Mouse (Mus musculus): ENCODE data around the gene Fndc5. TPM values are rescaled to one million over a fixed set of nuclear protein-coding genes. Genes with fewer than 3 reads are reported as not detected.

Gene Fndc5
- polyA plus RNA-seq (2015; fragmentation: Nextera tagmentation; extraction: Ambion mirVana) = 17.4 and 22.9 TPM in 2 replicates

DNA sequence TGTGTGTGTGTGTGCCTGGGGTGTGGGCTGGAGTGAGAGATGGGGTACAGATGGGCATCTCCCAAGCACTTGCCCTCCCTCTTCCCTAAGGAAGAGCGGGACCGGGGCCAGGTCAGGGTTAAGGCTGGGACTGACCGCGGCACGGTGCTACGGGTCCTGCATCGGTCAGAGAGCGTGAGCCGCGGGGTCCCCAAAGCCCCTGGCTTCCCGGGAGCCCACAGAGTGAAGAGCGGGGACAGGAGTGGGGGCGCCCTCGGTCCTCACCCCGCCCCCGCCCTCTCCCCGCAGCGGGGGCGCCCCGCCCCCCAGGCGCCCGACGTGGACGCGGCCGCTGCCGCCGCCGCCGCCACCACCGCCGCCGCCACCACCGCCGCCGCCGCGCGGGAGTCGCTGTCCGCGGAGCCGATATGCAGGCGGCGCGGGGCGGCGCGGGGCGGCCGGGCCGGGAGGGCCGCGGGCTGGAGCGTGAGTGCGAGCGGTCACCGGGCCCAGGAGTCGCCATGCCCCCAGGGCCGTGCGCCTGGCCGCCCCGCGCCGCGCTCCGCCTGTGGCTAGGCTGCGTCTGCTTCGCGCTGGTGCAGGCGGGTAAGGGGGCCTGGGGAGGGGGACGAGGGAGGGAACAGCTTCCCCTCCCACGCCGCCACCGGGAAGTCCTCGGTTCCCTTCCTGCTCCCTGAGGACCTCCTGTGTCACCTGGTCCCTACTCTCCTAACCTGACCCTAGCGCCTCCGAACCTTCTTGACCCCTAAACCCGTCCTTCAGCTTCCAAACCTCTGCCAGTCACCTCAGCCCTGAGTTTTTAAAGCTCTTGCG is at the start of gene Fndc5:
Fndc5 (plus strand) TSS at position 421 of the 813 bp plus-strand sequence.
- no peaks in the 10 kb centered on the region for H3K9me3 ChIP-seq
- H3K36me3 ChIP-seq = no peaks in the 10 kb centered on the region
- H3K27ac ChIP-seq = peak within 1 kb of the TSS; percentile 57
- no peak for ATAC-seq (ENCODE audit: insufficient number of reproducible peaks, low FRiP score, low TSS enrichment, low read depth)
- H3K4me2 ChIP-seq = peak within 1 kb of the TSS; percentile 91
- H3K27me3 ChIP-seq = peaks cover 17% of the 10 kb centered on the region; the same call in 1 of the 2 replicates
- H3K4me3 ChIP-seq = peak within 1 kb of the TSS; percentile 58
- peaks cover 25% of the 10 kb centered on the region for H3K4me1 ChIP-seq
- peak within 1 kb of the TSS; percentile 59 for H3K9ac ChIP-seq
- 1% methylated on average over 56 of the region's 80 CpGs for WGBS

DNA sequence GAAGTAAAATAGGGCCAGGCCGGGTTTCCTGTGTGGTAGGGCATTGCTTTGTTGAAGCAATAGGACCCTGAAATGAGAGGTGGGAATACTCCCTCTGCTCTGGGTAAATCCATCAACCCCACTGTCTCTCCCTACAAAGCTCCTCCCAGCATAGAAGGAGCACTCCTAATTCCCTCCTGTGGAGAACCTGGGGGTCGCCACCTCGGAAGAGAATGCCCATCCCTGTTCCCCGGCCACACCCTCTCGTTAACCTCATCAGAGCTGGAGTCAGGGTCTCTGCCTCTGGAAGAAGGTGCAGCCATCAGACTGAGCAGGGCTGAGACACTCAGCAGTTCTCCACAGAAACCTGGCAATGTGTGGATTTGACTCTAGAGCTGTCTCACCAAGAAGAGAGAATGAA is 48.9 kb upstream of the Fndc5 start:
- Histone ChIP-seq H3K9ac (no peak overlapping the region), H3K36me3 (peaks cover 17% of the 10 kb centered on the region), H3K27me3 (no peaks in the 10 kb centered on the region), H3K4me3 (no peak overlapping the region), H3K27ac (no peak overlapping the region), H3K9me3 (no peaks in the 10 kb centered on the region), H3K4me2 (no peak overlapping the region), H3K4me1 (no peaks in the 10 kb centered on the region)
- no peak for ATAC-seq (ENCODE audit: insufficient number of reproducible peaks, low FRiP score, low TSS enrichment, low read depth)
- 41% methylated on average over 5 of the region's 5 CpGs for WGBS

DNA sequence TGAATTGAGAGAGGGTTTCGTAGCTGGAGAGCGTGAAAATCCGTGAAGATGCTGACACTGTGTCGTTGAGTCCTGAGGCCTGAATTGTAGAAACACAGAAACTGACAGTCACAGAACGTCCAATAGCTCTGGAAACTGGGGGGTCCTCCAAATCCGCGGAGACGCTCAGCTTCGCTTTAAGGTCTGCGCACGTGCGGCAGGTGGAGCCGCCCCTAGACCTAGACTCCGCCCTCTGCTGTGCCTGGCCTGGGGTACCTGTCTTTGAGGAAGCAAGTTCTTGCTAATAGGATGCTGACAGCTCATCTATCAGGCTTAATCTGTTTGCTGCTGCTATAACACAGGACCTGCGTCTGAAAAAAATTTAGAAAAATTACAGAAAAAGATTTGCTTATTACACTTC is 41.5 kb upstream of the Fndc5 start:
- Histone ChIP-seq H3K4me1 (no peaks in the 10 kb centered on the region), H3K4me3 (no peak overlapping the region), H3K36me3 (no peaks in the 10 kb centered on the region), H3K27ac (no peak overlapping the region), H3K9me3 (no peaks in the 10 kb centered on the region), H3K4me2 (no peak overlapping the region; the same call in 1 of the 2 replicates), H3K27me3 (peaks cover 5% of the 10 kb centered on the region; the same call in 1 of the 2 replicates), H3K9ac (no peak overlapping the region)
- ATAC-seq (ENCODE audit: insufficient number of reproducible peaks, low FRiP score, low TSS enrichment, low read depth) = no peak
- 23% methylated on average over 15 of the region's 15 CpGs for WGBS

GRCm38 (mm10) chr4:129097006-129097405 is 39.8 kb upstream of the Fndc5 start:
- Histone ChIP-seq H3K9me3 (no peaks in the 10 kb centered on the region), H3K36me3 (no peaks in the 10 kb centered on the region), H3K4me1 (no peaks in the 10 kb centered on the region), H3K4me3 (no peak overlapping the region), H3K4me2 (no peak overlapping the region), H3K27ac (no peak overlapping the region), H3K9ac (no peak overlapping the region), H3K27me3 (peaks cover 5% of the 10 kb centered on the region; the same call in 1 of the 2 replicates)
- 73% methylated on average over 7 of the region's 7 CpGs for WGBS
- no peak for ATAC-seq (ENCODE audit: insufficient number of reproducible peaks, low FRiP score, low TSS enrichment, low read depth)

- Histone ChIP-seq H3K36me3 (no peaks in the 10 kb centered on the region), H3K4me1 (peaks cover 10% of the 10 kb centered on the region), H3K27me3 (peaks cover 37% of the 10 kb centered on the region), H3K9ac (no peak overlapping the region), H3K4me3 (no peak overlapping the region), H3K4me2 (no peak overlapping the region), H3K27ac (no peak overlapping the region), H3K9me3 (no peaks in the 10 kb centered on the region)
- 76% methylated on average over 14 of the region's 14 CpGs for WGBS
- ATAC-seq (ENCODE audit: insufficient number of reproducible peaks, low FRiP score, low TSS enrichment, low read depth) = no peak
Observed at GRCm38 (mm10) chr4:129102133-129102829, 34.5 kb upstream of the Fndc5 start.

DNA sequence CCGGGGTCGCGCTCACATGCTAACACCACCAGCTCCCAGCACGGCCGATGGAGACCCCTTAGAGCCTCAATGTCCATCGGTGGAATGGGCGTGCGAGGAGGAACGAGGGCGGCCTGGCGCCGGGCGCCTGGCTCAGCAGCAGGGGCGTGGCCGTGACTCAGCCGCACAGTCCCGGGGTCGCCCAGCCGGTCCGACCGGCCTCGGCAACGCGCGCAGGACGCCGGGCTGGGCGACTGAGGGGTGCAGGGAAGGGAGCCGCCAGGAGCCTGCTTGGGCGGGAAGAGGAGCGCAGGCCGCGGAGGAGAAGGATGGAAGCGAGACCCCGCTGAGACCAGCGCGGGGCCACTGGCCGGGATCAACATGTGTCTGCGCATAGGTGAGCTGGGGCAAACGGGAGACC is 31.4 kb upstream of the Fndc5 start, which contains the start of gene Tmem54:
Tmem54 (plus strand) TSS at position 193 of the 400 bp plus-strand sequence.
- no peak within 1 kb of the TSS for H3K27ac ChIP-seq
- H3K9me3 ChIP-seq = no peaks in the 10 kb centered on the region
- H3K27me3 ChIP-seq = peaks cover 37% of the 10 kb centered on the region
- H3K4me3 ChIP-seq = peak within 1 kb of the TSS; percentile 33
- no peak for ATAC-seq (ENCODE audit: insufficient number of reproducible peaks, low FRiP score, low TSS enrichment, low read depth)
- H3K9ac ChIP-seq = no peak within 1 kb of the TSS
- H3K4me1 ChIP-seq = peaks cover 13% of the 10 kb centered on the region
- WGBS = 2% methylated on average over 40 of the region's 40 CpGs
- H3K36me3 ChIP-seq = no peaks in the 10 kb centered on the region
- H3K4me2 ChIP-seq = peak within 1 kb of the TSS; percentile 49

- Histone ChIP-seq H3K27me3 (peaks cover 37% of the 10 kb centered on the region), H3K9me3 (no peaks in the 10 kb centered on the region), H3K27ac (no peak overlapping the region), H3K9ac (no peak overlapping the region), H3K4me1 (peaks cover 13% of the 10 kb centered on the region), H3K4me3 (peak overlapping the region; percentile 33), H3K36me3 (no peaks in the 10 kb centered on the region), H3K4me2 (no peak overlapping the region)
- no peak for ATAC-seq (ENCODE audit: insufficient number of reproducible peaks, low FRiP score, low TSS enrichment, low read depth)
- WGBS = 25% methylated on average over 9 of the region's 9 CpGs
Observed at GRCm38 (mm10) chr4:129106073-129106472, 30.7 kb upstream of the Fndc5 start.

- no peaks in the 10 kb centered on the region for H3K9me3 ChIP-seq
- H3K4me2 ChIP-seq = no peak overlapping the region
- no peaks in the 10 kb centered on the region for H3K36me3 ChIP-seq
- no peak overlapping the region for H3K4me3 ChIP-seq
- H3K9ac ChIP-seq = no peak overlapping the region
- ATAC-seq (ENCODE audit: insufficient number of reproducible peaks, low FRiP score, low TSS enrichment, low read depth) = no peak
- H3K27ac ChIP-seq = no peak overlapping the region
- WGBS = 56% methylated on average over 10 of the region's 10 CpGs
- H3K4me1 ChIP-seq = peaks cover 18% of the 10 kb centered on the region
- peaks cover 37% of the 10 kb centered on the region for H3K27me3 ChIP-seq
Observed at GRCm38 (mm10) chr4:129107348-129107899, 29.4 kb upstream of the Fndc5 start.

DNA sequence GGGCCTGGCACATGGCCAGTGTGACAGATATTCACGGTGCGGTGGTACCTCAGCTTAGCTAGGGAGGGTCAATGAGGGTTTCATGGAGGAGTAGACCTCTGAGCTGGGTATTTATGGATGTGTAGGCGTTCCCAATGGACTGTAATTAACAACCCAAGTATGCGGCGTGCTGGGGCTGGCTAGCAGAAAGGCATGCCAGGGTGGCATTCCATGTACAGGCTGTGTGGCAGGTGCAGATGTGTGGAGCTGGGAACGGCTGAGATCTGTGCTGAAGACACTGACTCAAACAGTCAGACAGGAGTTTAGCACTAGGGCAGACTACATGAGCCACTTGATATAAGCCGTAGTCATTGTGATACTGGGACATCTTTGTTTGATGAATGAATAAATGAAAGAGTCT is 28.2 kb upstream of the Fndc5 start:
- H3K4me2 ChIP-seq = no peak overlapping the region
- H3K27me3 ChIP-seq = peaks cover 33% of the 10 kb centered on the region
- ATAC-seq (ENCODE audit: insufficient number of reproducible peaks, low FRiP score, low TSS enrichment, low read depth) = no peak
- H3K9ac ChIP-seq = no peak overlapping the region
- H3K4me1 ChIP-seq = peaks cover 22% of the 10 kb centered on the region
- no peaks in the 10 kb centered on the region for H3K9me3 ChIP-seq
- H3K36me3 ChIP-seq = no peaks in the 10 kb centered on the region
- H3K27ac ChIP-seq = no peak overlapping the region
- H3K4me3 ChIP-seq = no peak overlapping the region
- 71% methylated on average over 7 of the region's 7 CpGs for WGBS

GRCm38 (mm10) chr4:129110804-129111203 is 26.0 kb upstream of the Fndc5 start:
- H3K27ac ChIP-seq = no peak overlapping the region
- H3K9me3 ChIP-seq = no peaks in the 10 kb centered on the region
- no peak overlapping the region for H3K9ac ChIP-seq
- H3K36me3 ChIP-seq = no peaks in the 10 kb centered on the region
- no peak overlapping the region for H3K4me2 ChIP-seq
- ATAC-seq (ENCODE audit: insufficient number of reproducible peaks, low FRiP score, low TSS enrichment, low read depth) = no peak
- H3K4me1 ChIP-seq = peaks cover 14% of the 10 kb centered on the region; the same call in 1 of the 2 replicates
- peaks cover 20% of the 10 kb centered on the region for H3K27me3 ChIP-seq
- no peak overlapping the region for H3K4me3 ChIP-seq
- 87% methylated on average over 6 of the region's 6 CpGs for WGBS

DNA sequence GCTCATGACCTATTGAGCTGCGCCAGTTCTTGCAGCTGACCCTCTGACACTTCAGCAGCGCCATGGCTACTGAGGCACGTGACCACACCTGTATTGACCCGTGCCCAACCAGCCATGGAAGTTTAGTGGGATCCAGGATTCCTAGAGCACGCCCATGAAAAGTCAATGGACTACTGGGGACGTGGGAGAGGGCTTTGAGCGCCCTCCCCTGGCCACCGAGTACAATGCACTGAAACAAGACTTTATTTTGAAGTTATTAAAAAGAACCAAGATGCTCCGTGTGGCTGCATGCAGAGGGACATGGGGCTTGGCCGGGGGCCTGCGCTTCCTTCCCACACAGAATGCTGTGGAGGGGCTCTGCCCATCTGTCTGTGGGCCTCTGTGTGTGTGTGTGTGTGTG is 25.4 kb upstream of the Fndc5 start:
- H3K4me1 ChIP-seq = 0 out of 2 replicates have a peak, but pooled peaks cover 12% of the 10 kb centered on the region
- H3K36me3 ChIP-seq = no peaks in the 10 kb centered on the region
- ATAC-seq (ENCODE audit: insufficient number of reproducible peaks, low FRiP score, low TSS enrichment, low read depth) = no peak

DNA sequence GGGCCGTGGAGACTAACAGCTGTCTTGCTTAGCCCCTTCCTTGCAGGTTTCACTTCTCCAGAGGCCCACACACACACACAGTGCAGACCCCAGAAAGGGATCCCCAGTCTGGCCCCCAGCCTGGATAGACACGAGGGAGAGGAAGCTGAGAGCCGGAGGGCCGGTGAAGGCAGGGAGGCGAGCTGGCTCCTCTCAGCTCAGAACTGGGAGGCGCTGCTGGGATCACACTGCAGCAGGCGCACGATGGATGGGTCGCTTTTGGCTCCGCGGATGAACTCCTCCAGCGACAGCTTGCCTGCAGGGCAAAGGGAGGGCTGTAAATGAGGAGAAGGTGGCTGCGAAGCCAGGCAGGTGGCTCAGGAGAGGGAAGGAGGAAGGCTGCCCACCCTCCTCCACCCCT is 24.6 kb upstream of the Fndc5 start:
- no peak for ATAC-seq (ENCODE audit: insufficient number of reproducible peaks, low FRiP score, low TSS enrichment, low read depth)
- no peak overlapping the region for H3K9ac ChIP-seq
- no peaks in the 10 kb centered on the region for H3K9me3 ChIP-seq
- no peak overlapping the region for H3K4me3 ChIP-seq
- no peak overlapping the region for H3K4me2 ChIP-seq
- peaks cover 16% of the 10 kb centered on the region; the same call in 1 of the 2 replicates for H3K27me3 ChIP-seq
- no peaks in the 10 kb centered on the region for H3K36me3 ChIP-seq
- 43% methylated on average over 12 of the region's 13 CpGs for WGBS
- 0 out of 2 replicates have a peak, but pooled peaks cover 12% of the 10 kb centered on the region for H3K4me1 ChIP-seq
- no peak overlapping the region for H3K27ac ChIP-seq

More for the DNA sequence above, 25.4 kb upstream of the Fndc5 start:
- Histone ChIP-seq H3K4me2 (no peak overlapping the region), H3K9me3 (no peaks in the 10 kb centered on the region), H3K27me3 (peaks cover 15% of the 10 kb centered on the region), H3K9ac (no peak overlapping the region), H3K4me3 (no peak overlapping the region), H3K27ac (no peak overlapping the region)
- 61% methylated on average over 11 of the region's 11 CpGs for WGBS
